Comparison of ENCODE assay signal across 8 mouse cellular contexts in the genomic region with DNA sequence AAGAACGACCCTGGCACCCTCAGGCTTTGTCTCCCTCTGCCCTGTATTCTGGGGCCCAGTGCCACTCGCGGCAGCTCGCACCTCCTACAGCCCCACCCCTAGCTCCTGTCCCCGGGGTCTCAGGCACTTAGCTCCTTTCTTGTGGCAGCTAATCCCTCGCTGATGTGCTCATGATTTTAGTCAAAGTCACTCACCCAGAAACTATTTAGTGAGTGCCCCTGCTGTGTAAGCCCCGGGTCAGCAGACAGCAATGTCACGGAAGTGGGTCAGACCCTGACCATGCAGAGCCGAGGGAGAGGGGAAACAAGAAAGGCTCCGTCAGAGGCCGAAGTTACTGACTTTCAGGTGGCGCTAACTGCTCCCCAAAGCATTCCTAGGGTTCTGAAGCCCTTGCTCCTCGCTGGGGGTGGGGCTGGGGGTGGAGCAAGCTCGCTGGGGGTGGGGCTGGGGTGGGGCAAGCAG. TPM values are rescaled to one million over a fixed set of nuclear protein-coding genes. Genes with fewer than 3 reads are reported as not detected.
A peak's percentile ranks its signal among the peaks of the same experiment; 100 is the strongest.
DNase-seq lines count a peak whose midpoint lies in the region; ATAC-seq lines count a peak whose summit lies in the region.

No protein-coding gene starts in this region.

- 0 out of 2 replicates have a peak, but pooled peaks have one; percentile 49 for ATAC-seq in hindbrain, embryonic 13.5 days (ENCODE audit: low FRiP score)
- ATAC-seq in granulocyte monocyte progenitor cell, adult 5-6 weeks (replicated peaks; ENCODE audit: poor library complexity, severe bottlenecking) = no peak

- peak; percentile 17 to 29 for DNase-seq in lung, adult 18-20 months
- no peak for DNase-seq in lung, postnatal 10 days
- peak; percentile 30 for DNase-seq in liver
- DNase-seq in retina, postnatal 1 day = peak; percentile 94
- DNase-seq in left cerebral cortex, adult 9 months (ENCODE audit: low spot score in 2 of 2) = no peak
- DNase-seq in right cerebral cortex, postnatal 36 days (ENCODE audit: low spot score in 2 of 2) = no peak

- H3K27ac ChIP-seq in hindbrain, embryonic 13.5 days = no peak overlapping the region

- no peaks in the 10 kb centered on the region for H3K36me3 ChIP-seq in hindbrain, embryonic 13.5 days

- peak overlapping the region; percentile 39; the same call in 1 of the 2 replicates for H3K9ac ChIP-seq in hindbrain, embryonic 13.5 days

- H3K4me2 ChIP-seq in hindbrain, embryonic 13.5 days = peak overlapping the region; percentile 43

- peaks cover 17% of the 10 kb centered on the region for H3K4me1 ChIP-seq in hindbrain, embryonic 13.5 days (replicated peaks)

- WGBS in hindbrain, embryonic 13.5 days = 1% methylated on average over 14 of the region's 14 CpGs

- H3K27me3 ChIP-seq in hindbrain, embryonic 13.5 days = peaks cover 34% of the 10 kb centered on the region

- H3K4me3 ChIP-seq in hindbrain, embryonic 13.5 days = no peak overlapping the region

- no peaks in the 10 kb centered on the region for H3K9me3 ChIP-seq in hindbrain, embryonic 13.5 days

RNA-seq across cellular contexts. Expression of a gene that starts 14.7 kb away (rescaled TPM):
- 2.3 and 5.4 TPM in 2 replicates for polyA plus RNA-seq in hindbrain, embryonic 13.5 days (2015; fragmentation: Nextera tagmentation; extraction: Ambion mirVana)
- total RNA-seq in granulocyte monocyte progenitor cell, adult 5-6 weeks (2014; fragmentation: Nextera tagmentation) = not detected in 2 replicates
- total RNA-seq in granulocyte monocyte progenitor cell, adult 5-6 weeks (2017) = 0.13 TPM in 1 of 2 replicates, not detected in the other

Comparison
In these comparisons a context has a peak if more than half of its experiments do, and no peak if none do; other contexts are left out.
1. DNase-seq: peak in lung, adult 18-20 months (2 of 2), liver (single experiment) and retina, postnatal 1 day (single experiment); none in lung, postnatal 10 days (single experiment), left cerebral cortex, adult 9 months (0 of 2) and right cerebral cortex, postnatal 36 days (0 of 2).